Mouse (Mus musculus): Measurements from ENCODE around the gene Apol10b.
"Not testable (repeated sequence)": the region's sequence is repeated elsewhere in the genome, so short reads cannot be mapped to it uniquely, and the experiment has no call there.

GRCm38 (mm10) chr15:77643176-77643575 is 47.3 kb upstream of the Apol10b start, which contains the start of gene Apol11b:
- not testable (repeated sequence) for TF ChIP-seq CHD2 (IDR thresholded peaks at IDR 0.05; ENCODE audit: low read depth, low read length); HCFC1 (IDR thresholded peaks at IDR 0.05; ENCODE audit: borderline replicate concordance, insufficient read depth, low read length)
